Mouse (Mus musculus): ENCODE measurements around the gene Syt17. TPM values are rescaled to one million over a fixed set of nuclear protein-coding genes. Genes with fewer than 3 reads are reported as not detected.

Gene Syt17
- polyA plus RNA-seq, 1 experiment, result 2.1 TPM

DNA sequence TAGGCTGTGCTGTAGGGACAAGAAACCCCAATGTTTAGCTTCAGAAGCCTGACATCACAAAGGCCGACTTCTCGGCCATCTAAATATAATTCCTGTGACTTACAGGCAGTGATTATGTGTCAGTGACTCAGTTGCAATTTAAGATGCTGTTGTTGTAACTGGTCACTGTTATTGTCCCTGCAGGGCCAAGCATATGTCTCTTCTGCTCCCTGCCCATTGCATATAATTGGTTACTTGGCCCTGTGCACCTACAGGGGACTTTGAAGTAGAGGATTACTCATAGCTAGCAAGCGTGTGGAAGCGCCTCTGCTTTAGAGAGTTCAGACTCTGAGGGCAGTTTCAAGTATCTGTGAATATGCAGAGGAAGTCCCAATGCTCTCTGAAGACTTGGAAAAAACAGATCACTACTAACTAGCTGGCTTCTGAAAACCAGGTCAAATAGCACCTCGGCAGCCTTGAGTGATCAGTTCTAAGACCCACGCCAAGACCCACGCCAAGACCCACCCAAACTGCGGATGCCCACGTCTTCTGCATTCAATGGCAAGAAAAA lies 32.2 kb upstream of the Syt17 start:
- Histone ChIP-seq H3K36me3 (ENCODE audit: control insufficient read depth, insufficient read depth, low read length) (no peaks in the 10 kb centered on the region), H3K27ac (ENCODE audit: control insufficient read depth, insufficient read depth, low read depth, low read length) (no peak overlapping the region), H3K27me3 (ENCODE audit: control insufficient read depth, insufficient read depth, low read length) (no peaks in the 10 kb centered on the region), H3K4me3 (ENCODE audit: control insufficient read depth, low read depth, low read length) (no peak overlapping the region), H3K4me1 (ENCODE audit: control insufficient read depth, insufficient read depth, low read length) (no peaks in the 10 kb centered on the region)
- TF ChIP-seq CTCF (IDR thresholded peaks at IDR 0.05; ENCODE audit: control insufficient read depth, insufficient read depth, insufficient replicate concordance, low read depth, low read length) (no peak), POLR2A (IDR thresholded peaks at IDR 0.05; ENCODE audit: control insufficient read depth, low read depth, low read length) (no peak)

- H3K4me1 ChIP-seq (ENCODE audit: control insufficient read depth, insufficient read depth, low read length), result no peaks in the 10 kb centered on the region
- H3K4me3 ChIP-seq (ENCODE audit: control insufficient read depth, low read depth, low read length), result no peak overlapping the region
- no peaks in the 10 kb centered on the region for H3K36me3 ChIP-seq (ENCODE audit: control insufficient read depth, insufficient read depth, low read length)
- H3K27me3 ChIP-seq (ENCODE audit: control insufficient read depth, insufficient read depth, low read length), result no peaks in the 10 kb centered on the region
- no peak overlapping the region for H3K27ac ChIP-seq (ENCODE audit: control insufficient read depth, insufficient read depth, low read depth, low read length)
- TF ChIP-seq POLR2A (IDR thresholded peaks at IDR 0.05; ENCODE audit: control insufficient read depth, low read depth, low read length) (no peak), CTCF (IDR thresholded peaks at IDR 0.05; ENCODE audit: control insufficient read depth, insufficient read depth, insufficient replicate concordance, low read depth, low read length) (no peak)
These were observed 30.9 kb upstream of the Syt17 start for GRCm38 (mm10) chr7:118478835-118479312.

DNA sequence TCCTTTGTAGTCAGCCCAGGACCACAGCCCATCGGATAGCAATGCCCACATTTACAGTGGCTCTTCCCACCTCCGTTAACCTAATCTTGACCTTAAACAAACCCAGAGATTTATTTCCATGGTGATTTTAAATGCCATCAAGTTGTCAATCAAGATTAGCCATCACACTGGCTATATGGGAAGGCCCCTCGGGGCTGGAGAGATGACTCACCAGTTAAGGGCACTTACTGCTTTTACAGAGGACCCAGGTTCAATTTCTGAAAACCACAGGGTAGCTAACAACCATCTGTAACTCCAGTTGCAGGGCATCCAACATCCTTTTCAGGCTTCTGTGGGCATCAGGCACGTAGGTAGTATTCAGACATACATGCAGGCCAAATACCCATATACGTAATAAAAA lies 28.4 kb upstream of the Syt17 start:
- H3K36me3 ChIP-seq (ENCODE audit: control insufficient read depth, insufficient read depth, low read length), result no peaks in the 10 kb centered on the region
- H3K27ac ChIP-seq (ENCODE audit: control insufficient read depth, insufficient read depth, low read depth, low read length), result no peak overlapping the region
- no peak for TF ChIP-seq POLR2A (IDR thresholded peaks at IDR 0.05; ENCODE audit: control insufficient read depth, low read depth, low read length)
- TF ChIP-seq CTCF (IDR thresholded peaks at IDR 0.05; ENCODE audit: control insufficient read depth, insufficient read depth, insufficient replicate concordance, low read depth, low read length), result no peak
- H3K27me3 ChIP-seq (ENCODE audit: control insufficient read depth, insufficient read depth, low read length), result no peaks in the 10 kb centered on the region
- no peaks in the 10 kb centered on the region for H3K4me1 ChIP-seq (ENCODE audit: control insufficient read depth, insufficient read depth, low read length)
- no peak overlapping the region for H3K4me3 ChIP-seq (ENCODE audit: control insufficient read depth, low read depth, low read length)

GRCm38 (mm10) chr7:118475008-118475705 lies 27.1 kb upstream of the Syt17 start:
- TF ChIP-seq CTCF (IDR thresholded peaks at IDR 0.05; ENCODE audit: control insufficient read depth, insufficient read depth, insufficient replicate concordance, low read depth, low read length), result no peak
- no peak for TF ChIP-seq POLR2A (IDR thresholded peaks at IDR 0.05; ENCODE audit: control insufficient read depth, low read depth, low read length)
- H3K27me3 ChIP-seq (ENCODE audit: control insufficient read depth, insufficient read depth, low read length), result no peaks in the 10 kb centered on the region
- H3K4me3 ChIP-seq (ENCODE audit: control insufficient read depth, low read depth, low read length), result no peak overlapping the region

GRCm38 (mm10) chr7:118472886-118473285 lies 24.9 kb upstream of the Syt17 start:
- no peak overlapping the region for H3K27ac ChIP-seq (ENCODE audit: control insufficient read depth, insufficient read depth, low read depth, low read length)
- no peaks in the 10 kb centered on the region for H3K36me3 ChIP-seq (ENCODE audit: control insufficient read depth, insufficient read depth, low read length)
- H3K4me1 ChIP-seq (ENCODE audit: control insufficient read depth, insufficient read depth, low read length), result no peaks in the 10 kb centered on the region
- TF ChIP-seq CTCF (IDR thresholded peaks at IDR 0.05; ENCODE audit: control insufficient read depth, insufficient read depth, insufficient replicate concordance, low read depth, low read length) (no peak), POLR2A (IDR thresholded peaks at IDR 0.05; ENCODE audit: control insufficient read depth, low read depth, low read length) (no peak)
- no peaks in the 10 kb centered on the region for H3K27me3 ChIP-seq (ENCODE audit: control insufficient read depth, insufficient read depth, low read length)
- H3K4me3 ChIP-seq (ENCODE audit: control insufficient read depth, low read depth, low read length), result no peak overlapping the region

More at GRCm38 (mm10) chr7:118475008-118475705, 27.1 kb upstream of the Syt17 start:
- no peaks in the 10 kb centered on the region for H3K36me3 ChIP-seq (ENCODE audit: control insufficient read depth, insufficient read depth, low read length)
- H3K4me1 ChIP-seq (ENCODE audit: control insufficient read depth, insufficient read depth, low read length), result no peaks in the 10 kb centered on the region
- no peak overlapping the region for H3K27ac ChIP-seq (ENCODE audit: control insufficient read depth, insufficient read depth, low read depth, low read length)

DNA sequence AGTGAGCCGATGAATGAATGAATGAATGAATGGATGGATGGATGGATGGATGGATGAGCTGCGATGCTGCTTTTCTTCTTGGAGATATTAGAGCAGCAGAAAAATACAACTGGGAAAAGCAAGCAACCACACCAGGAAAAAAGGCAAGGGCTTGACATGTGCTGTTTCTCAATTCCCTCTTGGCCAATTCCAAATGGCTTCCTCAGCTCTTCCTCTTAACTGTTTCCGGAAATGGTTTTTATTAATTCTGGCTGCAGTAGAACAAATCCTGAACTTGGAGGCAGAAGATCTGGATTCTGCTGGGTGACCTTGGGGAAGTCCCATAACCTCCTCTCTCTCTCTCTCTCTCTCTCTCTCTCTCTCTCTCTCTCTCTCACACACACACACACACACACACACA lies 20.0 kb upstream of the Syt17 start:
- no peak for TF ChIP-seq POLR2A (IDR thresholded peaks at IDR 0.05; ENCODE audit: control insufficient read depth, low read depth, low read length)
- no peak for TF ChIP-seq CTCF (IDR thresholded peaks at IDR 0.05; ENCODE audit: control insufficient read depth, insufficient read depth, insufficient replicate concordance, low read depth, low read length)

DNA sequence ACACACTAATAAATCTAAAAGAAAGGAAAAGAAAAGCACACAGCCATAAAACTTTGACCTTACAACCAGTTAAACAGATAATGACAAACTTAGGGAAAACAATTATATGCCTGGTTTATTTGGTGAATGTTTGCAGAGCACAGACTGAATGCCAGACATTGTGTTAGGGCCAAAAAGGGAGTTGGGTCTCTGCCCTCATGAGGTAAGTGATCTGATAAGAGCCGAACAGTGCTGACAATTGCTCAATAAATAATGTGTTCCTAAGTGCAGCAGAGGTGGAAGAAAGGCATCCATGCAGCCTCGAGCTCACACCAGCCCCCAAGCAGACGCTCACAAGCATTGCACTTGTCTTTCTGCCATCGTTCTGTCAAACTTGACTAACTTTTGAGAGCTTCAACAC lies 16.4 kb upstream of the Syt17 start:
- Histone ChIP-seq H3K36me3 (ENCODE audit: control insufficient read depth, insufficient read depth, low read length) (no peaks in the 10 kb centered on the region), H3K27ac (ENCODE audit: control insufficient read depth, insufficient read depth, low read depth, low read length) (no peak overlapping the region), H3K4me3 (ENCODE audit: control insufficient read depth, low read depth, low read length) (no peak overlapping the region), H3K27me3 (ENCODE audit: control insufficient read depth, insufficient read depth, low read length) (no peaks in the 10 kb centered on the region), H3K4me1 (ENCODE audit: control insufficient read depth, insufficient read depth, low read length) (no peaks in the 10 kb centered on the region)
- TF ChIP-seq POLR2A (IDR thresholded peaks at IDR 0.05; ENCODE audit: control insufficient read depth, low read depth, low read length) (no peak), CTCF (IDR thresholded peaks at IDR 0.05; ENCODE audit: control insufficient read depth, insufficient read depth, insufficient replicate concordance, low read depth, low read length) (no peak)

More for the DNA sequence above, 20.0 kb upstream of the Syt17 start:
- no peak overlapping the region for H3K4me3 ChIP-seq (ENCODE audit: control insufficient read depth, low read depth, low read length)
- H3K27me3 ChIP-seq (ENCODE audit: control insufficient read depth, insufficient read depth, low read length), result no peaks in the 10 kb centered on the region
- no peak overlapping the region for H3K27ac ChIP-seq (ENCODE audit: control insufficient read depth, insufficient read depth, low read depth, low read length)
- no peaks in the 10 kb centered on the region for H3K4me1 ChIP-seq (ENCODE audit: control insufficient read depth, insufficient read depth, low read length)
- H3K36me3 ChIP-seq (ENCODE audit: control insufficient read depth, insufficient read depth, low read length), result no peaks in the 10 kb centered on the region

All from testis, adult 2 months (tissue).